Mouse (Mus musculus) thymus, postnatal 4 days (tissue): Measurements from ENCODE around the gene Pald1.

Experiments used
- DNase-seq: peaks from one replicate; pipeline ENCODE4 v3.0.0; 2021

Gene Pald1

DNA sequence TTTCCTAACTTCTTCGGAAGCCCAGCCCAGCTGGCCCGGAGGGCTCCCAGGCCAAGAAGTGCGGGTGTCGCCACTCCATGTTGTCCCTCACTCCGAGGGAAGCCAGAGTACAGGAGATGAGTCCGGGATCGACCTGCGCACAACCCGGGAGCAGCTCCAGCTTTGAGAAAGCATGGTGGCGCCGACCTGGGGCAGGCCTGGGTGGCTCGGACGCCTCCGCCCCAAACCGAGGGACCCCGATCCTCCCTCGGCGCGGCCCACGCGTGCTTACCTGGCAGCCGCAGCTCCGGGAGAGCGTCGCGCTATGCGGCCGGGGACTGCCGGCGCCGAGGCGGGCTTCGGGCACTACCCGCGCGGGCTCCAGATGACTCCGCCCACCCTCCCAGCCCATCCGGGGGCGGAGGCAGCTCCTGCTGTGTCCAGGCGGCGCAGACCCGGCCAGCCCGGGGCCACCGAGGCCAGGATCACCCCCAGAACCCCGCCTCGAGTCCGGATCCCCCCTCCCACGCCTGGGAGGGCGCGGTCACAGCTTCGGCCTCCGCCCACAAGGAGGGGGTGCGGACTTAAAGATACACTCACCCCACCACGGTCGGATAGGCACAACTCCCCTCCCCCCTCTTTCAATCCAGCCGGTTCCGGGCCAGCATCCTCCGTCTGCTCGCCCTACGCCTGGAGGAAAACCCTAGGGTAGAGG lies at the start of gene Pald1:
Gene Pald1 (minus strand): TSS at position 510 of the 694 bp plus-strand sequence.
- DNase-seq = peak; percentile 40

DNA sequence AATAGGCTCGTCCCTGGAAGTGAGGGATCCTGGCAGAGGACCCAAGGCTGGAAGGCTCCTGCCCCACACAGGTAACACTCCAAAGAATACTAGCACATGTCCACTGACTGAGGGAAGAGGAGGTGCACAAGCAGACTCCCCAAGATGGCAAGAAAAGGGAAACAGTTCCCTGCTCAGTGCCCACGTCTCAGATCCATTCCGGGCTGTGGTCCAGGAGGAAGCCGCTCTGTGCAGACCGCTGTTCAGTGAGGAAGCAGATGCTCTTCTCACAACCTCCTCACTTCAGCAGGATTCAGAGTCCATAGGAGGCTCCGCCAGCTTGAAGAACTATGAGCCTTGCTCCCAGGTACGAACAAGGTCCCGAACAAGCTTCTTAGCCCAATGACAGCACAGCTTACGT lies 48.0 kb upstream of the Pald1 start:
- DNase-seq = no peak

DNA sequence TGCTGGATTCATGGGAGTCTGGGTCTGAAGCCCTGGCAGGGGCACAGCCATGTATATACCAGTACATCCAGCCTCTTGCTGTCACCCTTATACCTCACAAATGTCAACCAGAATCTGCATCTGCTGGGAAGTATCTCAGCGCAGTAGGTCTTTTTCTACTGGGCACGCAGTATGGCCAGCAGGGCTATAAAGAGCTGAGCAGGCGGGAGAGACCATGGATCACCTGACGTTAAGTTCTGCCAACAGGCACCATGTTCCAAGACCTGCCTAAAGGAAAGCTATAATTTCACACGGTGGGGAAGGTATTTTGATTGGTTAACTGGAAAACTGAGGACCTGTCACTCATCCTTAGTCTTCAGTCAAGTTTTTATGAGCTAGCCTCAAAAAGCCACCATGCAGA lies 45.7 kb upstream of the Pald1 start:
- DNase-seq = no peak

DNA sequence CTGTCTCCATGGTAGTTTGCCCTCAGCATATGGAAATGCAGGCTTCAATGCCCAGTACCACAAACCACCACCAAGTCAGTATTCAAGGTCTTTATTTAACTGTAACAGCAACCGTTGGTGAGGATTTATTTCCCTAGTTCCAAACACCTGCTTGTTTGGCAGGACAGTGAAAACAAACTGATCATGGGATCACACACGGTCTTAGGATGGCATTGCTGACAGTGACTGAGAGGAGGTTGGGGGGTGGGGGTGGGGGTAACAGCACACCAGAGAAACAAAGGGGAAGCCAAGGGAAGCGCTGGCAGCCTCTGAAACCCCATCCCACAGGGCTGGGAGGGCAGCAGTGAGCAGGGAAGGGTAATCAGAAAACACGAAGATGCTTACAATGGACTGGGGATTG lies 45.1 kb upstream of the Pald1 start:
- DNase-seq = no peak

DNA sequence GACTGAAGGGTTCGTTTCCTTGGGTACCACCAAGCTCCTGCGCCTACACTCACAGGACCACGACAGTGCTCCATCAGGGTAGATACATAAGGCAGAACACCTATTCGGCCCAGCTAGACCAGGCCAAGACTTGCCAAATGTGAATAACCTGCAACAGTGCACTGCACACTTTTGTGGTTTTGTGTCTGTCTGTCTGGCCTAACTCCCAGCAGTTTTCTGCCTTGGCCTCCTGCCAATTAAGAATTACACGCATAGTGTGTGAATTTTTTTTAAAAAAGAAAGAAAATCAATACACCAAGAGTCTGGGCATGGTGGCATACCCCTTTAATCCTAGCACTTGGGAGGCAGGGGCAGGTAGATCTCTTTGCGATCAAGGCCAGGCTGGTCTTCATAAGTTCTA lies 44.6 kb upstream of the Pald1 start:
- no peak for DNase-seq

DNA sequence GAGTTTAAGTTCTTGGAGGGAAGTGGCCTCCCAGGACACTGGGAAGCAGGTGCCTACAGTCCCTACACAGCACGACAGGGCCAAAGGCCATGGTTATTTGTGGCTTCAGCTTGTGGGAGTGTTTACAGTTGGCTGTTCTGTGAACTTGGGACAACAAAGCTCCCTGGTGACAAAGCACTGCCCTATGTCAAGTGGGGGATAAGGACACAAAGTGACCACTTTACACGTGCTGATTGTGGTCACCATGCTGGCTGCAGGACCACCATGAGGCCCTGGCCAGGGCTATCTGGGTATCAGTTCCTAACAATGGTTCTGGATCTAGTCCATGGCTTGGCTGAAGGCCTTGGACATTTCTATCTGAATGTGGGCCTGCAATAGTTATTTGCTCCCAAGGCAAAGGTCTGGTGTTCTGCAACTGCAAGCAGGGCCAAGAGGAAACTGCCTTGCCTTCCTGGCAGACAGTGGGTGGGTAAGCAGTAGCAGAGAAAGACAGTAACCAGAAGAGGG lies 43.0 kb upstream of the Pald1 start:
- no peak for DNase-seq

DNA sequence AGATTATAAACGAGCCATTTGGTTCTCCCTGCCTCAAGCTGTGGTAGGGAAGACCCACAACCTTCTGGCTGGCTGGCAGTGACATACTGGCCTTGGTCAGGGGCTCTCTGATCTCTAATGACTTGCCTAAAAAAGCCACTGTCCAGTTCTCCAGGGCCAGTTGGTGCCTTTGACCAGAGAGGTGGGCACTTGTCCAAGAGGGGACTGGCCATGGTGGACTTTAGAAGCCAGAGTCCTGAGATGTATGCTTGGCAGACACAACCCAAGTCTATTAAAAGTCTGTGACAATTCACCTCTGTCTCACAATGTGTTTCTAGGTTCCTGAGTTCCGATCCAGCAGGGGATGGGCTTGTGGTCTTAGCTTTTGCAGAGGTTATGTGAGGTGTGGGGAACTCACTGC lies 41.7 kb upstream of the Pald1 start:
- no peak for DNase-seq

DNA sequence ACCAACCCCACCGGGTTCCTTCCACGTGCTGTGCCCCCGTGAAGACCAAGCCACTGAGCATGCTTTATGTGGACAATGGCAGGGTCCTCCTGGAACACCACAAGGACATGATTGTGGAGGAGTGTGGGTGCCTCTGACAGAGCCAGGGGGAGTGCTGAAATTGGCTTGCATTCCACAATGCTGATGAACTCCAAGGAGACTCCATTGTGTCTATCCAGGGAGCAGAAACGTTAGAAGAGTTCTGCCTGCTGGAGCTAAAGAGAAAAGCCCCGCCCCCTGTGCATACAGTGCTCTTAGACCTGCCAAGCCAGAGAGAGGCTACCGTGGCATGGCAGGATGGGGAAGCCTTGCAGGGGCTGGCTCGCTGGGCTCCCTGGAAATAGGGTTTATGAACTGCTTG lies 41.2 kb upstream of the Pald1 start:
- no peak for DNase-seq

DNA sequence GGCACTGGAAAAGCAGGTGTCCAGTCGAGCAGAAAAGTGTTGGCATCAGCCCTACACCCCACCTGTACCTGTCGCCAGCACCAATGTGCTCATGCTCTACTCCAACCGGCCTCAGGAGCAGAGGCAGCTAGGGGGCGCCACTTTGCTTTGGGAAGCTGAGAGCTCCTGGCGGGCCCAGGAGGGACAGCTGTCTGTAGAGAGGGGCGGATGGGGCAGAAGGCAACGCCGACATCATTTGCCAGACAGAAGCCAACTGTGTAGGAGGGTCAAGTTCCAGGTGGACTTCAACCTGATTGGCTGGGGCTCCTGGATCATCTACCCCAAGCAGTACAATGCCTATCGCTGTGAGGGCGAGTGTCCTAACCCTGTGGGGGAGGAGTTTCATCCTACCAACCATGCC lies 40.0 kb upstream of the Pald1 start:
- peak; percentile 81 for DNase-seq

DNA sequence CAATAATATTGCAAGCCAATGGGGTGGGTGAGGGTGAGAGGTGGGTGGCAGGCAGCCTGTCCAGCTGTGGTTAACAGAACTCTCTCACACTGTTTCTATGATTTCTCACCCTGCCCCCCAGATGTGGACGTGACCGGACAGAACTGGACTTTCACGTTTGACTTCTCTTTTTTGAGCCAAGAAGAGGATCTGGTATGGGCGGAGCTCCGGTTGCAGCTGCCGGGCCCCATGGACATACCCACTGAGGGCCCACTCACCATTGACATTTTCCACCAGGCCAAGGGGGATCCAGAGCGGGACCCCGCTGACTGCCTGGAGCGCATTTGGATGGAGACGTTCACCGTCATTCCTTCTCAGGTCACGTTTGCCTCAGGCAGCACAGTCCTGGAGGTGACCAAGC lies 39.5 kb upstream of the Pald1 start:
- no peak for DNase-seq

DNA sequence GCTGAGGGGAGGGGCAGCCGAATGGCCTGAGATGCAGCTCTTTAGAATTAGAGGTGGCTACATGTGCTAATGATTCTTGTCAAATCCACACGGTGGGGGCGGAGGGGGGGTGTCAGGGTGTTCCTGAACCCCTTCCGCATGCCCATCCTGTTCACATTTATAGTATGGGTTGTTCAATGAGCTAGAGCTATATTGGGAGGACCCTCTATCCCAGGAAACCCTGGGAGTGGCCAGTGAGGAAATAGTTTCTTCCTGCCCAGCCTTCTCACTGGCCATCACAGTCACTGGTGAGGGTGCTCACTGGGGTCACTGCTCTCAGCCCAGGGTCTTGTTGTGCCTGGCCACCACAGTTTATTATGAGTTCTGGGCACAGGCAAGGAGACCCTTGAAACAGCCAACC lies 36.7 kb upstream of the Pald1 start:
- DNase-seq = no peak

DNA sequence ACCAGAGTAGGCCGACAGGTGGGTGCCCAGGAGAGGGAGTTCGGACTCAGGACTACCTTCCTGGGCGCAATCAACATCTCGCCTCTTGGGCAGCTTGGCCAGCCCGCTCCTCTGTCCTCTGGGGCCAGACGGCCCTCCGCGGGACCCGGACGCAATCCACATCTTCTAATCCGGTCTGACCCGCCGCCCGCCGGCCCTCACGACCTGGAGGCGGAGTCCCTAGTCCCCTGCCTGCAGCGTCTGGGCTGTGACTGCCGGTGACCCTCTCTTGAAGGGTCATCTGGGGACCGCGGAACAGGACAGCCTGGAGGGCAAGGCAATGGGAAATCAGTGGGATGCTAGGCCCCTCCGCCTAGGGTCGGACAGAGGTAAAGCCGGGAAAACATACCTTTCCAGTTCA lies 35.8 kb upstream of the Pald1 start:
- no peak for DNase-seq

DNA sequence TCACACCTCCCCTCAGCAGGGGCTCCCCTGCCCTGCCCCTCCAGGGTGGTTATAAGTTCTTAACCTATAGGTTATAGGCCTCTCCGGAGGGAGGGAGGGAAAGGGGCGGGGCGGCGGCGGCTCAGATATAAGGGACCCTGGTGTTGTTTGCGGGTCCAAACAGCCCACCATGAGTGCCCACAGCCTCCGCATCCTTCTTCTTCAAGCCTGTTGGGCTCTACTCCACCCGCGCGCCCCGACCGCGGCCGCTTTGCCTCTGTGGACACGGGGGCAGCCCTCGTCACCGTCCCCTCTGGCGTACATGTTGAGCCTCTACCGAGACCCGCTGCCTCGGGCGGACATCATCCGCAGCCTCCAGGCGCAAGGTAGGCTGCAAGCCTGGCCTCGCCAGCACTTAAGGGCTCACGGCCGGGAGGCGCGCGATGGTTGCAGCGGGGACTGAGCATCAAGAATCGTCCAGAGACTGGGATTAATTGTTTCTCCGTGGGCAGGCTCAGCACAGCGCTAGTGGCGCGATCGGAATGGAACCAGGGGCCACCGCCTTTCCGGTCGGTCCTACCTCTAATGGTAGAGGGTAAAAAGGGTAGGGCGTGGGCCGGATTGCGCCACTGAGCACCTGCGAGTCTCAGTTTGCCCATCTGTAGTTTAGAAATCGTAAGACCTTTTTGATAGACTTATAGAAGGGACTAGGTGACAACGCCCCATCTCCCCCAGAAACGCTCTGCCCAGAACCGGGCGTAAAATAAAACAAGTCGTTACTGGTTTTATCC lies 35.0 kb upstream of the Pald1 start:
- no peak for DNase-seq

DNA sequence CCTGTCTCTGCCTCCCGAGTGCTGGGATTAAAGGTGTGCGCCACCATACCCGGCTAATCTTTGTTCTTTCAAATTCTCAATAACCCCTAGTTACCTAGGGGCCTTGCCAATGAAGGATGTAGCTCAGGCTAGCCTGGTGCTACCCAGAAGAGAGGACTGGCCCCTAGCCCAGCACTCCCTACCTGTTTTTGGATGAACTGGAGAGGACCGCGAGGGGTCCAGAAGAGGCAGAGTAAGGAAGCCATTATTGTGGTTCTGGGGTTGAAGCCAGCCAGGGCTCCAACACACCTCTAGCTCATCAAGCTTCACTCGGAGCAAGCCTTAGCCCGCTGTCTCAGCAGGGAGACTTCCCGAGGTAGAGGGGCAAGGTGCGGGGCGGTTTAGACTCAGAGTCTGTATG lies 34.3 kb upstream of the Pald1 start, which contains the start of gene Nodal:
Gene Nodal (plus strand): TSS at position 301 of the 400 bp plus-strand sequence.
- no peak for DNase-seq

DNA sequence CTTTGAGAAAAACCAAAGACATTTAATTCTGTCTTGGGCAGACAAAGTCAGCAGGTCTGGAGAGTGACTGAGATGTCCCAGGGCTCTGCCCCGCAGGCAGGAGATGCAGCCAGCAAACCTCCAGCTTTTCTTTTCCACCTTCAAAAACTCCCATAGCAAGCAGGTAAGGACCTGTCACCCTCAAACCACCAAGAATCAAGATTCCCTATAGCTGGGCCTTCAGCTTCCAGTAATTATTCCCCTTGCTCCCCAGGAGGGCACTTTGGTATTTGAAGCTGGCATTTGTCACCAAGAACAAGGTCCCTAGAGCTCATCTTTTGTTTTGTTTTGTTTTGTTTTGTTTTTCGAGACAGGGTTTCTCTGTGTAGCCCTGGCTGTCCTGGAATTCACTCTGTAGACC lies 33.7 kb upstream of the Pald1 start:
- DNase-seq = no peak

DNA sequence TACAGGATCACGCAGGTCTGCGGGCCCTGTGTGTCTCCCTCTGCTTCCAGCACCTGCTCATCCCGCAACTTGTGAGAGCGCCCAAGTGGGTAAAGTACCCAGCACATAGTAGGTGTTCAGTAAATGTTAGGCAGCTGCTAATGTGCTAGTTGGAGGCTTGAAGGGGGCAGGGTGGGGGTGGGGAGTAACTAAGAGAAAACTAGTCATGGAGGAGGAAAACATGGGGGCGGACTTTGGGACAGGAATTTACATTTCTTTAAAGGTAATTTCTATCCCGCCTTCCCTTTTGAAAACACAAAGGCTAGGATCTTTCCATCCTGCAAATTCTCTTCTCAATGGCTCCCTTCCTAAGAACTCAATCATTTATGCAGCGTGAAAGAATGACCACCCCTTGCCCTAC lies 33.2 kb upstream of the Pald1 start:
- DNase-seq = no peak

DNA sequence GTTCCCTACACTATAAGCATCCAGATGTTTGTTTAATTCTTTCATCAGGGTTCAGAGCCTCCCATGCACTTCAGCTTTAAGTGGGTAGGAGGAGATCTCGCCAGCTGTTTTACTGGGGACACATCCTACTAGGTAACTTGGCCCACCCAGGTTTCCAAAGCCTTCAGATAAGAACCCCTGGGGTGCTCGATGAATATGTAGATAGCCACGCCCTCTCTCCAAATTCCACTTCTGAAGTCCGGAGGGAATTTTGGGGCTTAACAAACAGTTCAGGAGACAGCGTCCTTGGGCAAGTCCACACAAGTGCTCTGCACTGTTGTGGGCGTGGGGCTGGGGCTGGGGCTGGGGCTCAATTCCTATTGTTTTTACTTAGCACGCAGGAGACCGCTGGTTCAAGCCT lies 32.6 kb upstream of the Pald1 start:
- DNase-seq = no peak

DNA sequence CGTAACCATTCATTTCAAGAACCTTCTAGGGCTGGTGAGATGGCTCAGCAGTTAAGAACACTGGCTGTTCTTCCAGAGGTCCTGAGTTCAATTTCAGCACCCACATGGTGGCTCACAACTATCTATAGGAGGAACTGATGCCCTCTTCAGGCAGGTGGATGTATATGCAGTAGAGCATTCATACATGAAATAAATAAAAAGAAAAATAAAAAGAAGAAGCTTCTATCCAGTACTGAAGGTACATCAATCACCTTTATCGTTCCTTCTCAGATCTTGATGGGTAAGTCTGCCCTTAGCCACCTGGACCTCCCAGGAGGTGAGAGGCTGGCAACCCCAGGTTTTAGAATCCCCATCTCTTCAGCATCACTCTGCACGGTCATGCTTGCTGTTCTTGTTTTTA lies 31.9 kb upstream of the Pald1 start:
- no peak for DNase-seq

DNA sequence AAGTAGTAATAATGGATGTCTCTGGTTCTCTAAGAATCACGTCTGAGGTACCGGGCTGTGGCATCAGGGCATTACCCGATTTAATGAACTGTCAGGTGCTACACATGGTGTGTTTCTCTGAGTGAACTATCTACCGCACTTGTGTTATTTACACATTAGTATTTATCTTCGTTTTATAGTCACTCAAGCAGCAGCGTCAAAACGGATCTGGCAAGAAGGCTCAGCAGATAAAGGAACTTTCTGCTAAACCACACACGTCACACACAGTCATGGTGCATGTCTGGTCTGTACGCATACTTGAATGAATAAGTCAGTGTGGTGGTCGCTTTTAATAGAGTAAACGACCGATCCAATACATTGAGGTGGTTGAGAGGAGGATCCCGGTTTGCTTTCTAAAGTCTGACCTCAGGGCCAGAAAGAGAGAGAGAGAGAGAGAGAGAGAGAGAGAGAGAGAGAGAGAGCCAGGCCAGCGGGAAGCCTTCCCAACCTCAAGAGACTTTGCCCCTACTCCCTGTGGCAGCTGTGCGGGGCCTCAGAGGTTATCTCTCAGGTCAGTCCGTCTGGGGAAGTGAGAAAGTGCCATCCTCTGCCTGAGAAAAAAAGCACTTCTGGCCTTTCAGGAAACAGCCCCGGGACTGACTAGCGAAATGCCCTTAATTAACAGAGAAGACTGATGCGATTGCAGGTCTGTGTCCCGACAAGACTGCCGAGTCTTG lies 29.7 kb upstream of the Pald1 start:
- DNase-seq = no peak

DNA sequence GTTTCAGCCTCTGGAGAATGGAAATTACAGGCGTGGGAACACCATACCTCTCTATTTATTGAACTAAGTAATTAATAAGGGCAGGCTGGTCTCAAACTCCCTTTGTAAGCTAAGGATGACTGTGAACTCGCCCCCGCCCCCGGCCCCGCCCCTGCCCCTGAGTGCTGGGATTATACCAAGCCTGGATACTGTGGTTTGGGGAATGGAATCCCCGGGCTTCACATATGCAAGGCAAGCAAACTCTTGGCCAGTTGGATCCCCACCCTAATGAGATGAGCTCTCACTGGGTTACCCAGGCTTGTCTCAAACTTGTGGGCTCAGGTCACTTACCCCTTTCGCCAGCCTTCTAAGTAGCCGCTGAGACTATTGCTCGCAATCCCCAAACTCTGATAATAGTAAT lies 26.9 kb upstream of the Pald1 start:
- no peak for DNase-seq

DNA sequence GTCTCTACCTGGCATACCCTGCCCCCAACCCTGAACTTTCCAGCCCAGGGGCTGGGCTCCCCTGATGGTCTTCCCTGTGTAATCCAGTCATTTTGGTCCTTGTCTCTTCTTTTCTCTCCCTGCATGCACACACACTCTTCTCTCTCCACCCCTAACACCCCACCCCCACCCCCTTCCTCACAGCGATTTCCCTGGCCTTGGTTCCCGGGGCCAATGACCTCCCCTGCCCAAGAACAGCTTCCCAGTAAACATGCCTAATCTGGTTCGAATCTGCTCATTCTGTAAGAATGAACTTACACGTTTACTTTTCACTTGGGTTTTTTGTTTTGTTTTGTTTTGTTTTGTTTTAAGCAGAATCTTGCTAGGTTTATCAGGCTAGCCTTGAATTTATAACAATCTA lies 26.4 kb upstream of the Pald1 start:
- DNase-seq = no peak

DNA sequence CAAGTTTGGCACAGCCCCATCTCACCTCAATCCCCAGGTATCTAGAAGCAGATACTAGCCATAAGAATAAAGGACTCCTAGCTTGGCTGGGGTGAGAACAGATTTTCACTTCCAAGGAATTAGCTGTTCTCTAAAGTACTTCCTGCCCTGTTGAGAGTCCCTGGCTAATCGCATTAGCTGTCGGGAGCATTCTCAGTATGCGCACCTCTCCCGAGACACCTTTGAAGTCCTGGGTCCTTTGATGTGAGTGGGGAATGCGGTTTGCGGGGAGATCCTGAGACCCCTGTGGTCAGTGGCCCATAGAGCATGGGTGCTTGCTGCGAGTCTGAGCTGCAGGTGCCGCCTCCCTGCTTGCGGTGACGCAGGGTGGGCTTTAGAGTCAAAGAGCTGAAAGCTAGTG lies 22.6 kb upstream of the Pald1 start:
- no peak for DNase-seq

DNA sequence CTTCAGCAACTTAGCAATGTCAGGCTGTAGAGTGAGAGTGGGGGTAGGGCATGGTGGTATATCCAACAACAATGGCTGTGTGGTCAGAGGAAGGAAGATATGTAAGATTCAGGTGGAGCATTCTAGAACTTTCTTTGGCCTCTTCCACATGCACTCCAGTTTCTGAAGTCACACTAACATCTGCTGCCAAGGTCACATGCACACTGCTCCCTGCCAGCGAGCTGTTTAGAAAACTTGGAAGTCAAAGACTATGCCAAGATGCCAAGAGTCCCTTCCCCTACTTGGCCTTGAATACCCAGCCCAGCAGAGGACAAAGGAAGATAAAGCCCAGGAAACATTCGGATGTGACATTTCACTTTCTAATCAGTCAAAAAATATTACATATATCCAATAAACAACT lies 19.6 kb upstream of the Pald1 start:
- no peak for DNase-seq

DNA sequence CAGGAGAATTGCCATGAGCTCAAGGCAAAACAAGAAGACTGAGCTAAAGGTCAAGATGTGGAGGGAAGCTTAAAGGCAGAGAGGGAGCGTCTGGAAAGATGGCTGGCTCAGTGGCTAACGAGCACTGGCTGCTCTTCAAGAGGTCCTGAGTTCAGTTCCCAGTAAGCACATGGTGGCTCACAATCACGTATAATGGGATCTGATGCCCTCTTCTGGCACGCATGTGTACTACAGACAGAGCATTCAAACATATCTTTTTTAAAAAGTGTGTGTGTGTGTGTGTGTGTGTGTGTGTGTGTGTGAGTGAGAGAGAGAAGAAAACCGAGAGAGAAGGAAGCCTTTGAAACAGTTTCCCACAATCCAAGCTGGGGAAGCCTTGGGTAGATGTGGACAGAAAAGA lies 19.1 kb upstream of the Pald1 start:
- DNase-seq = no peak
